Mouse (Mus musculus) gastrocnemius, adult 18-20 months (tissue): ENCODE results near the gene Thsd4. TPM values are rescaled to one million over a fixed set of nuclear protein-coding genes. Genes with fewer than 3 reads are reported as not detected.
A peak's percentile ranks its signal among the peaks of the same experiment; 100 is the strongest.

Experiments used
- DNase-seq: peaks from one replicate; pipeline ENCODE4 v3.0.0; 2021; ENCODE audit warnings: low spot score
- total RNA-seq, 2 experiments: library from RNA; stranded (reverse); gene quantifications; 2 replicates each; pipeline ENCODE4 v1.2.3; 2021

The Thsd4 gene
- total RNA-seq, 2 experiments from 2014 or later: 0.45 to 0.82 TPM

- DNase-seq: no peak
Observed at GRCm38 (mm10) chr9:60382941-60383340, 138.9 kb downstream of the Thsd4 start.

GRCm38 (mm10) chr9:60382526-60382925 is 139.3 kb downstream of the Thsd4 start:
- no peak for DNase-seq

GRCm38 (mm10) chr9:60381010-60381409 is 140.8 kb downstream of the Thsd4 start:
- DNase-seq: no peak

- no peak for DNase-seq
Observed at GRCm38 (mm10) chr9:60380550-60380949, 141.3 kb downstream of the Thsd4 start.

GRCm38 (mm10) chr9:60378235-60378634 is 143.6 kb downstream of the Thsd4 start:
- no peak for DNase-seq

- DNase-seq: no peak
Observed at GRCm38 (mm10) chr9:60373161-60373737, 148.6 kb downstream of the Thsd4 start.

- no peak for DNase-seq
Observed at GRCm38 (mm10) chr9:60368516-60368915, 153.3 kb downstream of the Thsd4 start.

GRCm38 (mm10) chr9:60367617-60368305 is 154.1 kb downstream of the Thsd4 start:
- DNase-seq: no peak

GRCm38 (mm10) chr9:60364166-60364781 is 157.6 kb downstream of the Thsd4 start:
- DNase-seq: no peak

- DNase-seq: no peak
Observed at GRCm38 (mm10) chr9:60352351-60352750, 169.5 kb downstream of the Thsd4 start.

- no peak for DNase-seq
Observed at GRCm38 (mm10) chr9:60351153-60351552, 170.7 kb downstream of the Thsd4 start.

GRCm38 (mm10) chr9:60336147-60336546 is 185.7 kb downstream of the Thsd4 start:
- no peak for DNase-seq

GRCm38 (mm10) chr9:60335455-60335854 is 186.4 kb downstream of the Thsd4 start:
- DNase-seq: no peak

GRCm38 (mm10) chr9:60329911-60330310 is 191.9 kb downstream of the Thsd4 start:
- DNase-seq: no peak

GRCm38 (mm10) chr9:60324716-60325115 is 197.1 kb downstream of the Thsd4 start:
- no peak for DNase-seq

- DNase-seq: no peak
Observed at GRCm38 (mm10) chr9:60323435-60323834, 198.4 kb downstream of the Thsd4 start.

- no peak for DNase-seq
Observed at GRCm38 (mm10) chr9:60317291-60317690, 204.6 kb downstream of the Thsd4 start.

GRCm38 (mm10) chr9:60316510-60316909 is 205.3 kb downstream of the Thsd4 start:
- DNase-seq: peak; percentile 55

GRCm38 (mm10) chr9:60315533-60315932 is 206.3 kb downstream of the Thsd4 start:
- no peak for DNase-seq

- DNase-seq: no peak
Observed at GRCm38 (mm10) chr9:60313661-60314060, 208.2 kb downstream of the Thsd4 start.

GRCm38 (mm10) chr9:60312670-60313069 is 209.2 kb downstream of the Thsd4 start:
- DNase-seq: no peak

- no peak for DNase-seq
Observed at GRCm38 (mm10) chr9:60311594-60312128, 210.2 kb downstream of the Thsd4 start.
